Comparison of ENCODE assay signal across 13 mouse cellular contexts in genomic region chr13:20151302-20151978, GRCm38 (mm10).
DNase-seq lines count a peak whose midpoint lies in the region; ATAC-seq and TF ChIP-seq lines count a peak whose summit lies in the region.
"Had no signal": no experiment of that assay in that cellular context is flagged by ENCODE, and none has a peak within 500 bp of the region (broad histone marks: within the 10 kb centered on the region; RNA-seq: fewer than 3 reads in every experiment).

No protein-coding gene starts in this region.

- peak; percentile 85 for TF ChIP-seq EP300 in liver, postnatal 0 days (IDR thresholded peaks at IDR 0.05; ENCODE audit: low read depth)

- TF ChIP-seq CTCF in liver, postnatal 0 days (IDR thresholded peaks at IDR 0.05; ENCODE audit: low read depth) = no peak

- no peak overlapping the region for H3K4me3 ChIP-seq in embryonic facial prominence, embryonic 14.5 days (ENCODE audit: low read depth, low read length)
- no peak overlapping the region; the same call in 1 of the 2 replicates for H3K4me3 ChIP-seq in liver, postnatal 0 days (ENCODE audit: low read depth, low read length)
- no peak overlapping the region for H3K4me3 ChIP-seq in forebrain, embryonic 11.5 days (ENCODE audit: low read depth, low read length)
- H3K4me3 ChIP-seq: heart, embryonic 15.5 days; midbrain, embryonic 15.5 days had no signal

- H3K9me3 ChIP-seq in embryonic facial prominence, embryonic 14.5 days (ENCODE audit: control insufficient read depth, low read length) = no peaks in the 10 kb centered on the region
- no peaks in the 10 kb centered on the region for H3K9me3 ChIP-seq in liver, postnatal 0 days (ENCODE audit: low read length)
- H3K9me3 ChIP-seq in forebrain, embryonic 11.5 days (ENCODE audit: control insufficient read depth, low read length) = no peaks in the 10 kb centered on the region
- H3K9me3 ChIP-seq: heart, embryonic 15.5 days; midbrain, embryonic 15.5 days had no signal

- no peak overlapping the region for H3K4me2 ChIP-seq in embryonic facial prominence, embryonic 14.5 days (ENCODE audit: low read depth, low read length)
- peak overlapping the region; percentile 65 for H3K4me2 ChIP-seq in liver, postnatal 0 days (ENCODE audit: low read depth, low read length)
- no peak overlapping the region for H3K4me2 ChIP-seq in forebrain, embryonic 11.5 days (ENCODE audit: low read depth, low read length, severe bottlenecking)
- H3K4me2 ChIP-seq: heart, embryonic 15.5 days; midbrain, embryonic 15.5 days had no signal

- peaks cover 7% of the 10 kb centered on the region; the same call in 1 of the 2 replicates for H3K4me1 ChIP-seq in embryonic facial prominence, embryonic 14.5 days (ENCODE audit: control insufficient read depth, insufficient read depth, low read length)
- peaks cover 52% of the 10 kb centered on the region for H3K4me1 ChIP-seq in liver, postnatal 0 days (ENCODE audit: insufficient read depth)
- H3K4me1 ChIP-seq in forebrain, embryonic 11.5 days (replicated peaks; ENCODE audit: control insufficient read depth, insufficient read depth, low read length) = no peaks in the 10 kb centered on the region
- H3K4me1 ChIP-seq: midbrain, embryonic 15.5 days had no signal

- peak; percentile 68 for DNase-seq in 3T3-L1 (ENCODE audit: low read depth, low spot score)
- DNase-seq in 416B (ENCODE audit: low read depth) = peak; percentile 87
- peak; percentile 55 for DNase-seq in embryonic facial prominence, embryonic 14.5 days (ENCODE audit: low spot score)
- no peak for DNase-seq in liver, postnatal 0 days
- no peak for DNase-seq in forebrain, embryonic 11.5 days (ENCODE audit: low spot score)
- no peak for DNase-seq in layer of hippocampus, adult 11-12 months (ENCODE audit: low spot score)
- DNase-seq in layer of hippocampus, adult 18-20 months (ENCODE audit: low spot score in 2 of 2) = no peak
- DNase-seq: cerebellum, adult 11 months; gastrocnemius, postnatal 36 days had no signal

- H3K27ac ChIP-seq in embryonic facial prominence, embryonic 14.5 days (replicated peaks; ENCODE audit: low read depth, low read length) = no peak overlapping the region
- H3K27ac ChIP-seq in liver, postnatal 0 days (ENCODE audit: low read depth) = peak overlapping the region; percentile 70
- H3K27ac ChIP-seq in forebrain, embryonic 11.5 days (ENCODE audit: low read depth, low read length) = no peak overlapping the region
- H3K27ac ChIP-seq: heart, embryonic 15.5 days; hindbrain, postnatal 0 days; midbrain, embryonic 15.5 days had no signal

- WGBS in embryonic facial prominence, embryonic 14.5 days = 37% methylated on average over 4 of the region's 4 CpGs
- 22% methylated on average over 4 of the region's 4 CpGs for WGBS in liver, postnatal 0 days (ENCODE audit: insufficient replicate concordance)
- 65% methylated on average over 4 of the region's 4 CpGs for WGBS in forebrain, embryonic 11.5 days

- no peaks in the 10 kb centered on the region for H3K27me3 ChIP-seq in embryonic facial prominence, embryonic 14.5 days (replicated peaks; ENCODE audit: control insufficient read depth, insufficient read depth, low read length)
- no peaks in the 10 kb centered on the region for H3K27me3 ChIP-seq in liver, postnatal 0 days (ENCODE audit: insufficient read depth, low read length)
- H3K27me3 ChIP-seq in forebrain, embryonic 11.5 days (ENCODE audit: control insufficient read depth, insufficient read depth, low read length) = no peaks in the 10 kb centered on the region
- H3K27me3 ChIP-seq: heart, embryonic 15.5 days; midbrain, embryonic 15.5 days had no signal

- H3K36me3 ChIP-seq in embryonic facial prominence, embryonic 14.5 days (ENCODE audit: control insufficient read depth, insufficient read depth, low read length) = no peaks in the 10 kb centered on the region
- no peaks in the 10 kb centered on the region for H3K36me3 ChIP-seq in liver, postnatal 0 days (replicated peaks; ENCODE audit: insufficient read depth, low read length)
- no peaks in the 10 kb centered on the region for H3K36me3 ChIP-seq in forebrain, embryonic 11.5 days (ENCODE audit: control insufficient read depth, insufficient read depth, low read length)
- H3K36me3 ChIP-seq: heart, embryonic 15.5 days; midbrain, embryonic 15.5 days had no signal

- ATAC-seq in embryonic facial prominence, embryonic 14.5 days (ENCODE audit: low read depth) = peak; percentile 50; the same call in 1 of the 2 replicates
- no peak for ATAC-seq in liver, postnatal 0 days
- no peak for ATAC-seq in forebrain, embryonic 11.5 days (replicated peaks; ENCODE audit: low FRiP score)
- ATAC-seq: forebrain, embryonic 16.5 days; hindbrain, postnatal 0 days; midbrain, embryonic 15.5 days had no signal

- no peak overlapping the region for H3K9ac ChIP-seq in embryonic facial prominence, embryonic 14.5 days (ENCODE audit: low read depth, low read length)
- H3K9ac ChIP-seq in liver, postnatal 0 days (replicated peaks) = 0 out of 2 replicates have a peak overlapping the region, but pooled peaks have one; percentile 21
- H3K9ac ChIP-seq in forebrain, embryonic 11.5 days (ENCODE audit: low read length) = no peak overlapping the region
- H3K9ac ChIP-seq: heart, embryonic 15.5 days; midbrain, embryonic 15.5 days had no signal

Comparison
In these comparisons a context has a peak if more than half of its experiments do, and no peak if none do; other contexts are left out.
1. DNase-seq: peak in 3T3-L1 (single experiment), 416B (single experiment) and embryonic facial prominence, embryonic 14.5 days (single experiment); none in liver, postnatal 0 days (single experiment), forebrain, embryonic 11.5 days (single experiment), layer of hippocampus, adult 11-12 months (single experiment) and layer of hippocampus, adult 18-20 months (0 of 2).